Mouse (Mus musculus): Measurements from ENCODE around the gene Lrrc49.

Lrrc49 gene

DNA sequence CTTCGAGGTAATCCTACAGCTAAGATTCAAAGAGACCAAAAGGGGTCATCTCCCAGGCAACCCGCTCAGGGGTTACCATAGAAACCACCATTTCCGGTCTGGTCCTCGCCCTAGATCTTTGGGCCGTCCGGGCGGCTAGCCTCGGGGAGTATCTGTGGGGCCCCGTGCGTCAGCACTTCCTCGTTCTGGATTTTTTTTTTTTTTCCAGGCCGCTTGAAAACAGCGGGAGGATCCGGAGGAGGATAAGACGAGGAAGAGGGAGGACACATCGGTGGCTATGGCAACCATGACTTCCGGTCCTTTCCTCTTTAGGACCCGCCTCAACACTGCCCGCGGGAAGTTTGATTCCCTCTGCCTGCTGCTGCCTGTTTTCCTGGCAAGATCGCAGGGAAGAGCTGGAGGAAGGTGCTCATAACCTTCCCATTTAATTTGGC lies at the start of gene Lrrc49:
Gene Lrrc49, minus strand, starts transcription at position 268 of the 434 bp plus-strand sequence.
- peak; percentile 85 to 87 for DNase-seq (ENCODE audit: low spot score in 2 of 2)

DNA sequence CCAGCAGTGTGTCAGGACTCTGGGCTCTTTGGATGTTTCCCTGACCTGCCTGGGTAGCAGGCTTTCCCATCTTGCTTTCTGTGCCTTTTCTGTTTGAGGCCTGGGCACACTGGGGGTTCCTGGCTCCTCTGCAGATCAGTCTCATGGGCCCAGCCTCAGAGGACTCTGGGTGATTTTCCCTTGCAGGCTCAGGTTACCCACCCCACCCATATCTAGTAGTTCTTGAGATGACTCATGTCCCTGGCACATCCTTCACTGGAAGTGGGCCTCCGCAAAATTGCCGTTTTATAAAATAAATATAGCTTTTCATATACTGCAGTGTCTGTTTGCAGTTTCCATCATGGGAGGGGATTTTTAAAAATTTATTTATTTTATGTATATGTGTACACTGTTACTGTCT lies 46.4 kb upstream of the Lrrc49 start:
- DNase-seq (ENCODE audit: low spot score in 2 of 2) = peak in 1 of 2 experiments; percentile 34

DNA sequence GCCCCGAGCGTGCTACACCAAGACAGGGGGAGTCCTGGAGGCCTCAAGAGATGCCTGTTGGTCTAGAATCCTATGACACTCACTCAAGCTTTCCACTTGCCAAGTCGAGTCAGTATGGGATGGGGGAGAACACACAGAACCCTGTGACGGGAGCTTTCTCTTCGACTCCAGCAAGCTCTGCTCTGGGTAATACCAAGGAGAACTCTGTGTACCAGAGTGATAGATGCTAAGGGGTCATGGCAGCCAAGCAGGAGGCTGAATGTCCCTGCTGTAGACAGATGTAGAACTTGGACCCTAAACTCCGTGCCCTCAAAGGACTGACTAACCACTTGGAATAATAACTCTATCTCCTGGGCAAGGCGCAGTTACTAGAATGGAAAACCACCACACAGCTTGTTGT lies 37.0 kb upstream of the Lrrc49 start:
- no peak for DNase-seq (ENCODE audit: low spot score in 2 of 2)

DNA sequence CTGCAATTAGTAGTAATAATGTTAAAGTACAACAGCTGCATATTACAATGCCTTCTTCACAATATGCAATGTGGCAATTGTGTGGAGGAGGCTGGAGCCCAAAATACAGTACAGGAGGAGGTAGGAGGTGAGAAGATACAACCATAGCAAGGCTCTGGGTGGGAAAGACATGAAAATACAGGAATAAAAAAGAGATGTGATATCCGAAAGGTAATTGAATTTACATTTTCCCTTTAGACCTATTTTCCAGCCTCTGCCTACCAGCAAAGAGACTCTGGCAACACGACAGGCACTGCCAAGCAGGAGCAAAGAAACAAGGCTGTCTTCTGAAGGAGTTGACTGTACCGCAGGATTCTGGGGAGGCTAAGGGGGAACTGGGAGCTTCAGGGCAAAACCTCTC lies 31.7 kb upstream of the Lrrc49 start:
- DNase-seq (ENCODE audit: low spot score in 2 of 2) = peak in 1 of 2 experiments; percentile 25

DNA sequence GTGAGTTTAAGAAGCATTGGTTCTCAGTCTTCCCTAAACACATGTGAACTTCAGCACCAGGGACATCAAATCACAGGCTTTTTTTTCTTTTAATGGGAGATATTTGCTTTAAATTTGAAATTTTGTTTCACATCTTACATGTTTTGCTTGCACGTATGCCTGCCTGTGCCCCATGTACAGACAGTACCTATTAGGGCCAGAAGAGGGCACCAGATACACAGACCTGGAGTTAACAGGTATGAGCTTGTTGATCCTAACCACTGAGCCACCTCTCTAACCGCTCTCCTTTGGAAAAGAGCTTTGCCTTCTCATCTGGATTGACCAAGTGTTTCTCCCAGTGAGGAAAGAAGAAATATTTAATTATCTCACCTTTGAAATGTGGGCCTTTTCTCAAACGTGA lies 30.3 kb upstream of the Lrrc49 start:
- DNase-seq (ENCODE audit: low spot score in 2 of 2) = no peak

DNA sequence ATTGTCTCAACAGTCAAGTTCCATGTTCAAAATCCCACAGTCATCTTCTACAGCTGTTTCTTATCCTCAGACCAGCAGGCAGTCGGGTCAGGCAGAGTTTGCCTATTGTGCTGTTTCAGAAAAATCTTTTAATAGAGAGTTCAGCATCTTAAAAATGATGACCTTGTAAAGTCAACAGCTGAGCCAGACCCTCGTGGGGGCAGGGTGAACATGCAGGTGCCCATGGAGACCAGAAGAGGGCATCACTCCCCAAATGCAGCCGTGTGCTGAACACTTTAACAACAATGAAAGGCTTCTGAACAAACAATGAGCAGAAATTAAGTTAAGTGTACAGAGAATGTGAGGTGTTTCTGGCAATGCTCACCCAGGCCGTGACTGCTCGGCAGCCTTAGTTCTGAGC lies 27.9 kb upstream of the Lrrc49 start:
- no peak for DNase-seq (ENCODE audit: low spot score in 2 of 2)

DNA sequence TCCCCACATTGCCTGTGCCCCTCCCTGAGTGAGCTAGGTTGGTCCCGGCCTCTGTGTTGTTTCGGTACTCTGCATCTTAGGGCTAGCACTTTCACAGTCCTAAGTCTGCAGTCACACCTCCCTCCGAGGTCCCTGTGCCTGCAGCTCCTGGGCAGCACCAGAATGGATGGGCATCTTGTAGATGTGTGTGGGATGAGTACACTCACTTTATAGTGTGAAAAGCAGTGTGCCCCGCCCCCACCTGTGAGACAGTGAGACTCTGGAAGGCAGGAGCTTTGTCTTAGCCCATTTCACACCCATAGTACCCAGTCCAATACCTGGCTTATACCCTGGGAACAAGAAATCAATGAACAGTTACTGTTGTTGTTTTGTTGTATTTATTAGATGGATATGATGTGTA lies 27.3 kb upstream of the Lrrc49 start:
- DNase-seq (ENCODE audit: low spot score in 2 of 2) = peak in 1 of 2 experiments; percentile 58

DNA sequence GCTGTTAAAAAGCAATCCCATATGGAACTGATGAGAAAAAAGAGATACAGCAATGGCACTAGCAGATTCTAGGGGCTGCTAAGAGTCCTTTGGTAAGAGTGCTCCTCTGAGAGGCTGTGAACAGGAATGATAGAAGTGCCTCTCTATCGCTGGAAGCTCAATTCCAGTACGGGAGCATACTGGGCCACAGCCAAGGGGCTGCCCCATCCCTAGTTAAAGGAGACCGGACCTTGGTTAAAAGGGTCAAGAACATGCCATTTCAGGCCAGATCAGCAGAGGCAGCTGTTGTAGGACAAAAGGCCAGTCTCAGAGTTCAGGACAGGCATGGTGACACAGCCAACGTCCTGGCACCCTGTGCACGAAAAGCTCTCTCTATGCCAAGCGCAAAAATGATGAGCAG lies 26.2 kb upstream of the Lrrc49 start:
- DNase-seq (ENCODE audit: low spot score in 2 of 2) = no peak

DNA sequence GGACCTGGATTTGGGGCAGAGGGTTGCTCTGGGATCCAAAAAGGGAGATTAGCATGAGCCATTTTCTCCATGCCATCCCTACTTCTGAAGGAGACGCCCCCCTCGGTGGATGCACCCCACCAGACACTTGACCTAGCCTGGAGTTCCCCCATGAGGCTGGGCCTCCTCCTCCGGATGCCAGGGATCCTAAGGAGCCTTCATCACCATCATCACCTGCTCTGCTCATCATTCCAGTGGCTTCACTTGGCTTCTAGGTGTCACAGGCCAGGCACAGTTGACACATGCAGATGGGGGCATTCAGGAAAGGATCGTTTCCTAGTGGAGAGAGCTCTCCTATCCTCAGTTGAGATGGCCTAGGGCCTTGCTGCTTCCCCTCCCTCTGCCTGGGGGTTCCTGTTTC lies 25.7 kb upstream of the Lrrc49 start:
- DNase-seq (ENCODE audit: low spot score in 2 of 2) = no peak

DNA sequence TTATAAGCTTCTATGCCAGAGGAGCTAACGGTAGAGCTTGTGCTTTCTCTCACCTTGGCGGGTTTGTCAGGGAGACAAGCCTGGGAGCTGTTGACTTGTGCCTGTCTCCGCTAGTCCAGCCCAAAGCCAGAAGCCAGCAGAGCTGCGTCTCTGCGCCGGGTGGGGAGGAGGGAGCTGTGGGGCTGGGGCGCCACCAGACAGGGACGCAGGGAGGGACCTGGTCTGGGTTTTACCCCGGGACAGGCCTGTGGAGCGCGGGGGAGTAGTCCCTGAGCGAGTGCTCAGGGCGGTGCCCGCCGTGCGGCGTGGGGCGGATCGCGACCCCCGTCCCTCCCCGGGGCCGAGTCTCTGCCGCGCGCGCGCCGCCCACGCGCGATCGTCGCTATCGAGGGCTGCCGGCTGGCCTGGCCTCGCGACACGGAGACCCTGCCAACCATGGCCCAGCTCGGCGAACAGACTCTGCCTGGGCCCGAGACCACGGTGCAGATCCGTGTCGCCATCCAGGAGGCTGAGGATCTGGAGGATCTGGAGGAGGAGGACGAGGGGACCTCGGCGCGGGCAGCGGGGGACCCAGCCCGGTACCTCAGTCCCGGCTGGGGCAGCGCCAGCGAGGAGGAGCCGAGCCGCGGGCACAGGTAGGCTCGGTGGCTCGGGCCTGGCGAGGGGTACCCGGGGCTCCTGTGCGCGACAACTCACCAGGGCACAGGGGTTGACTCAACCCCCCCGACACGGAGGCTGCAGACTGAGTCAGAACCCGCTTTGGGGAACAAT lies 25.0 kb upstream of the Lrrc49 start, which contains the start of gene Larp6:
Gene Larp6, plus strand, starts transcription at position 219 of the 771 bp plus-strand sequence.
- DNase-seq (ENCODE audit: low spot score in 2 of 2) = peak in 1 of 2 experiments; percentile 48

DNA sequence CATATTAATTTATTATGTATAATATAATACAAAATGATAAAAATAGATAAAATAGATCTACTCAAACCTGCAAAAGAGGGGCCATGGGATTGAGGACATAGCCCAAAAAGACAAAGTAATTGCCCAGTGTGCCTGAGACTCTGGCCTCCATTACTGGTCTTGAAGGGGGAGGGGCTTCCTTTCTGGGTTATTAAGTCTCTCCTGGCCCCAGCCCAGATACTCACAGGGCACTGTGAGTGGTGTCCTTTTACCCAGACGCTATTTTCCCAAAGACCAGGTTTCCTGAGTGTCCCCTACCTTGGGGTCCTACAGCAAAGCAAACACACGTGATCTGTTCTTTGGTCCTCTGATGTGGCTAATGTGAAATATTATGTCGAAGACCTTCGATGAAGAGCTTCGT lies 24.1 kb upstream of the Lrrc49 start:
- DNase-seq (ENCODE audit: low spot score in 2 of 2) = no peak

DNA sequence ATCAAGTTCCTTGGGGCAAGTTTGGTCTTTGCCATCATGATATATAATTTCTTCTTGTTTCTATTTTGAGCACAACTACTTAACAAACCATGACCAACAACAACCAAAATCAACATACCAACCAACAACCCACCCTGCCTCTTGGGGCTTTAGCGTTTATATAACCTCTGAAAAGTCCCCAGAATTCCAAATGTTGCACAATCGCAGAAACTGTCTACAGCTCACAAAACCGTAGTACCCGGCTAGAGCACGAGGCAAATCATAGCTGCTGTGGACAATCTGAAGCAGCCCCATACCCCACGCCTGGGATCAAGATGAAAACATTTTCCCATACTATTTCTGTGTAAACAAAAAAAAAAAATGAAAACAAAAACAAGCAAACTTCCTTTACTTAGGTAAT lies 21.8 kb upstream of the Lrrc49 start:
- DNase-seq (ENCODE audit: low spot score in 2 of 2) = no peak

DNA sequence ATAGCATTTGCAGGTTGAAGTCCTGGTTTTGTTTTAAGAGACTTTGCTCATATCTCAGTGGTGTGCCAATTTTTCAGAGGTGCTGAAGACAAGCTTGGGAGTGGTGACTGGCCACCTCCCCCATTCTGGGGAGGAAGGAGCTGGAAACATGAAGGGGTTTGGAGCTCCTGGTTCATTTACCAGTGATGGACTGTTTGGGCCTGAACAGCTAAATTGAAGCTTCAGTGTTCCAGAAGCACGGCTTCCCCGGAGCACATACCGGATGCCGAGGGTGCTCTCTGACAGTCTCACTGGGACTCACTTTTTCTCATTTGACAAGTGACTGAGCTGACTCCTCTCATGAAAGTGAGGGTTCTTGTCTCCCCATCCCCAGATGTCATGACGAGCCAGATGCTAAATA lies 20.6 kb upstream of the Lrrc49 start:
- no peak for DNase-seq (ENCODE audit: low spot score in 2 of 2)

DNA sequence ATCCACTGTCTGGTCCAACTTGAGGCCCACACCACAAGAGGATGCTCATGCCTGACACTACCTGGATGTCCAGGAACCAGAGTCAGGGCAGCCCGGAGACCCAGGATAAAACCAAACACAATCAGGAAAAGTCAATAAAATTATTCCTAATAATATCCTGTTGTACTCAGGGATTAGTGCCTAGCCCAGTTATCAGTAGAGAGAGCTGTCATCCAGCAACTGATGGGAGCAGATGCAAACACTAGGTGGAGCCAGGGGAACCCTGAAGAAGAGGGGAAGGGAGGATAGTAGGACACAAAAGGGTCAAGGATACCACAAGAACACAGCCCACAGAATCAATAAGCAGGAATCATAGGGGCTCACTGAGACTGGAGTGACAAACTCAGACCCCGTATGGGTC lies 19.6 kb upstream of the Lrrc49 start:
- no peak for DNase-seq (ENCODE audit: low spot score in 2 of 2)

DNA sequence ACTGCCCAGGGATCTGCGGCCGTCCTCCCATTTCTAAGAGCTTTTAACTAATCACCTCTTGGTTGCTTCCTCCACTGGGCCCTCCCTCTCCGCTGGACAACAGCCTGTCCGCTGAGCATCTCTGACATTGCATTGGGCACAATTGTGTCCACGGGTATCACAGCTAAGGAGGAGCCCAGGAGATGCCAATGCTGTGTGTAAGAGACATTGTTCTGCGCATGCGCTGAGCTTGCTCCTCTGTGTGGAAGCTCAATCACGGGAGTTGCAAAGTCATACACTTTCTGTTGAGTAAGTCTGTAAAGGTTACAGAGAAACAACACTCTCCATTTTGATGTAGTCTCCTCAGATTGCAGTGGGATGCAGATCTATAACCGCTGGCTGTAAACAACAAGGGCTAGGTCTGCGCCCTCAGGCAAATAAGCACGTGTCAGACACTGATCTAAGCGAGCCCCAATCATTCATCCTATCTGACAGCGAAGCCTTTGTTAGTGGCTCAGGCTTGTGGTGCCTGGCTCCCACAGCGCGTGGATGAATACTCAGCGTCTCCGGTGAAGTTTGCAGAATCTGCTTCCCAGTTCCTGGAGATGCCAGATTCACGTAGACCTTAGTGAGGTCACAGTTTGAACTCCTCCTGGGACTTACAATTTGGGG lies 11.7 kb upstream of the Lrrc49 start:
- DNase-seq (ENCODE audit: low spot score in 2 of 2) = no peak

DNA sequence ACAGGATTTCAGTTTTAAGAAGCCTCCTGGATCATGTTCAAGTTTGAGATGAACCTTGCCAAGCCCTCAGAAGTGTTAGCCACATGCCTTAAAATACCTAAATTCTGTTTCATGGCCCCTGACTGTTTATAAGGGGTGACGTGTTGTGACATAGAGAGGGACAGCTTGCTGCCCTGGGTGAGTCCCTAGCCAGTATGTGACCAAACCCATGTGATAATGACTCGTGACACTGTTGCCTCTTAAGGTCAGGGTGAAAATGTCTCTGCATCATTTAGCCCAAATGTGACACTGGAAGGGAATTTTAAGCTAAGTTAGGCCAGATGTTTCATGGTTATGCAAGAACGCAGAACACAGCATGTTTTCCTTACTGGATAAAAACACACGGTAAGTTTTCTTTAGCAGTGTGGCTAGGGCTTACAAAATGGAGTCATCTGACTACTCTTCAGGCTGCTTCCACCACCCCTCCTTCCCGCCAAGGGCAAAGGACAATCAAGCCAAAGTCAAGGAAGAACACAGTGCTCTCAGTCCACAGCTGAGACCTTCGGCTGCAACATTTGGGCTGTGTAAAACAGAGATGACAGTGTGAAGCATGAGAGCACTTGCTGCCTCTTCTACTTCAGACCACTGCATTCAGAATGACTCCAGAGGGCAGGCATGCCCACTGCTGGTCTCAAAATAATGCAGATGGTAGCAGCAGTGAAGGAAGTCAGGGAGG lies 8.5 kb upstream of the Lrrc49 start:
- no peak for DNase-seq (ENCODE audit: low spot score in 2 of 2)

DNA sequence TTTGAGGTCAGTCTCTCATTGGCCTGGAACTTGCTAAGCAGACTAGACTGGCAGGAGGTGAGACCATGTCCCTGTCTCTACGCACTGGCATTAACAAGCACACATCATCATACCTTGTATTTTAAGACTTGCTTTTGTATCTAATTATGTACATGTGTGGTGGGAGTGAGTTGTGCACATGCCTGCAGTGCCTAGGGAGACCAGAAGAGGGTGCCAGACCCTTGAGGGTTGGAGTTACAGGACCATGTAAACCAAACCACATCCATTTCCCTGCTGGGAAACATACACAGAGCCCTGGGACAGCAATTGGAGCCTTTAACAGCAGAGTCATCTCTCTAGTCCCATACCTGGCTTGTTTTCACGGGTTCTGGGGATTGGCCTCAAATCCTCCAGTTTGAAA lies 6.0 kb upstream of the Lrrc49 start:
- no peak for DNase-seq (ENCODE audit: low spot score in 2 of 2)

DNA sequence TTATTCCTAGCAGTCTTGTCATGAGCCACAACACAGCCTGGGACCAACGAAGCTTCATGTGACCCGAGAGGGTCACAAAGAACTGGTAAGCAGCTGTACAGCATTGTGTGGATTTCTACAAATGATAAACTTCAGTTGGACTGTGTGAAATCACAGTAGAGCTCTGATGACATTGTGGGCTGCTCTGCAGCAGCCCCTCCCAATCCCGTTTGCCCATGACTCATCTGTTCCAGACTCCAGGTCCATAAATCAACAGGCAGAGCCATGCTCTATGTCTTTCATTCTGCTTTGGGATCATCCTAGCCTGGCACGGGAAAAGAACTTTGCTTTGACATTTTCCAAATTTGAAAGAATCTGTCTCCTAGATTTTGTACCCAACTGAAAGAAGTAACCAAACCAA lies 4.7 kb upstream of the Lrrc49 start:
- no peak for DNase-seq (ENCODE audit: low spot score in 2 of 2)

DNA sequence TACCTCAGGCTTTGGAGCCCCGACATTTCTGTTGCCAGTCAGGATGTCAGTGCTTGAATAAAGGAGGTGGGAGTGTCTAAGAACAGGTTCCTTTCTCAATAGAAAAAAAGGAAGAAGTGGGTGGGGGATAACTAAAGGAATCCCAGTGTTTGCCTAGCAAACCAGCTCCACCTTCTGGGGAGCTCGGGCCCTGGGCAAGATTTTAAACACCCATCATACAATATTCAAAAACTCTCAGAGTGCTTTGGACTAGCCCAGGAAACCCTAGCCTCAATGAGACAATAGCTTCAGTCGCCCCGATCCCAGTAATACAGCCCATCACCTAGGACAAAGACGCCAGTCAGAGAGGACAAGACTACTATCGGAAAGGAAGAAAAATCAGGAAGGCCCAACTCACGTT lies 543 bp downstream of the Lrrc49 start:
- DNase-seq (ENCODE audit: low spot score in 2 of 2) = peak; percentile 32 to 47

DNA sequence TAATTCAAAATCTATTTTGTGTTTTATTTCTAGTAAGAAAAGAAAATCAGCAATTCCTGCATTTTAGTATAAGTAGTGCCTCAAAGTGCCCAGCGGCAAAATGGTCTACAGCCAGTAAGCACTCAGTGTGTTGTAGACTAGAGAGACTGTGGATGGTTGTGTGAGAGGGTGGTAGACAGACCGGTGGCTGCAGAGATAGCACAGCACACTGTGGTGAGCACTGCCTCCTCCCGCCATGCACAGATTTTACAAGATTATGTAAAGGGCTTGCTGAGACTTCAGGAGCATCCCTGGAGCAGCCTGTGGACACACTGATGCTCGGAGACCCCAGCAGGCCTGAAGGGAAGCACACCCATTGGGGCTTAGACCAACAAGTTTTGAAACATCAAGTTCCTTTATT lies 5.2 kb downstream of the Lrrc49 start:
- peak in 1 of 2 experiments; percentile 45 for DNase-seq (ENCODE audit: low spot score in 2 of 2)

DNA sequence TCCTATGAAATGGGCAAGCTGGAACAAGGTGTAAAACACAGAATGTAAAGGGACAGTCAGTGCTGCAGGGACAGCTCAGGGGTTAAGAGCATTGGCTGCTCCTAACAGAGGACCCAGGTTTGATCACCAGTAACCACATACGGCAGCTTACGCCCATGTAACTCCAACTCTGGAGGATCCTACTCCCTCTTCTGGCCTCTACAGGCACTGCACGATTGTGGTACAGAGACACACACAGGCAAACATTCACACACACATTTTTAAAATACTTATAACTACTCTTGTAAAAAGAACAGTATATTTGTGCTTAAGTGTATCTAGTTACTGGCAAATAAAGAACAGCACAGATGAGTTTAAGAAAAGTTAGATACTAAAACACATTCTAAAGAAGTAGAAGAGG lies 7.0 kb downstream of the Lrrc49 start:
- DNase-seq (ENCODE audit: low spot score in 2 of 2) = no peak

DNA sequence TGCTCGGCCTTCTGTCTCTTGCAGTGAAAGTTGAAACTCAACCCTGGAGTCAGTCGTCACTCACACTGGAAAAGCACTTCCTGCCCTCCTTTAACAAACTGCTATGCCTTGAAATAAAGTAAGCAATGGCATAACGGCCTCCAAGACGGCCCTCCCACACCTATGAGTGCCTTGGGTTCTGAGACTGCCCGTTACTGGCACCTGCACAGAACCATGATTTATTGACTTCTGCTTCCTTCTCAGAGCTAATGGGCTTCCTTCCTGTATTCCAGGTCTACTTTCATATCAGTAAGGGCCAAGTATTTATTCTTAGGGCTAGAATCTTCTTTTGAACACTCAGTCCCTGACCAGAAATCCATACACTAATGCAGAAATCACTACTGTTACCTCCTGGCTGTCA lies 9.0 kb downstream of the Lrrc49 start:
- DNase-seq (ENCODE audit: low spot score in 2 of 2) = no peak

DNA sequence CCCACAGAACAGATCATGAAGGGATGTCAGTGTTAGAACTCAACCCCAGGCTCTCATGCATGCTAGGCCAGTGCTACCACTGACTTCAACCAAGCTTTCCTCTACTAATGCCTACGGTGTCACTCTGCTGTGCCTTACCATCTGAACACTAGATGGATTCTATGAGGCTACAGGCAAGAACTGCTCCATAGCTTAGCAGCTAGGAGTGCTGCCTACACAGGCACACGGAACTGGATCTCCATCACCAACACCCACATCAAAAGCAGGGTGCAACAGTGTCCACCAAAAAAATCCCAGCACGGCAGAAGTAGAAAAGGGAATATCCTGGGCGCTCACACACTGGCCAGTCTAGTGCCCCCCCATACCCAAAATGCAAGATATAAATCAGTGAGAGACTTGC lies 11.5 kb downstream of the Lrrc49 start:
- peak in 1 of 2 experiments; percentile 49 for DNase-seq (ENCODE audit: low spot score in 2 of 2)
